ENCODE assay signal across 8 mouse cellular contexts in the genomic region with DNA sequence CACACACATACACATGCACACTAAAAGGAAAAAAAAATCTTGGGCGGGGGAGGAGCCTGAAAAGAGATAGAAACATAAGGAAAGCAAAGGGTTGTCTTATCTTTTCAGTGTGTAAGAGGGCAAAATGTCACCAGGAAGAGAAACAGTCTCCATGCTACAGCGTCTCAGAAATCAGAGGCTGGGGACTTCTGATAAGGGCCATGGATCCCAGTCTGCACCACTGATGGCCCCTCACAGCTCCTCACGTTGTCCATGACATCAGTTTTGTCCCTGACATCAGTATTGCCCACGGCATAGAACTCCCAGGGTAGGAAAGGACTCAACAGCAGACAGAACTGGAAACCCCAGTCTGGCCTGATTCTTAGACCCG.
A peak's percentile ranks its signal among the peaks of the same experiment; 100 is the strongest.
DNase-seq lines count a peak whose midpoint lies in the region; ATAC-seq and TF ChIP-seq lines count a peak whose summit lies in the region.

No protein-coding gene starts in this region.

- TF ChIP-seq CTCF in intestine, postnatal 0 days (IDR thresholded peaks at IDR 0.05; ENCODE audit: low read depth) = no peak

- peak overlapping the region; percentile 47 for H3K4me3 ChIP-seq in kidney, embryonic 15.5 days (replicated peaks)
- peak overlapping the region; percentile 36 for H3K4me3 ChIP-seq in embryonic facial prominence, embryonic 14.5 days (ENCODE audit: low read depth, low read length)
- H3K4me3 ChIP-seq in intestine, postnatal 0 days (ENCODE audit: low read depth, low read length) = peak overlapping the region; percentile 45; the same call in 1 of the 2 replicates
- peak overlapping the region; percentile 38 for H3K4me3 ChIP-seq in myocyte

- H3K27ac ChIP-seq in kidney, embryonic 15.5 days = peak overlapping the region; percentile 82
- H3K27ac ChIP-seq in embryonic facial prominence, embryonic 14.5 days (replicated peaks; ENCODE audit: low read depth, low read length) = peak overlapping the region; percentile 65; the same call in 1 of the 2 replicates
- H3K27ac ChIP-seq in intestine, postnatal 0 days (ENCODE audit: low read depth, low read length) = no peak overlapping the region; the same call in 1 of the 2 replicates

- no peaks in the 10 kb centered on the region for H3K79me2 ChIP-seq in myocyte (ENCODE audit: control insufficient read depth, insufficient read depth)

- H3K36me3 ChIP-seq in kidney, embryonic 15.5 days = no peaks in the 10 kb centered on the region
- no peaks in the 10 kb centered on the region for H3K36me3 ChIP-seq in embryonic facial prominence, embryonic 14.5 days (ENCODE audit: control insufficient read depth, insufficient read depth, low read length)
- no peaks in the 10 kb centered on the region for H3K36me3 ChIP-seq in intestine, postnatal 0 days (ENCODE audit: control insufficient read depth, insufficient read depth)
- H3K36me3 ChIP-seq in myocyte (ENCODE audit: control insufficient read depth, insufficient read depth) = no peaks in the 10 kb centered on the region

- TF ChIP-seq POLR2A in myocyte (IDR thresholded peaks at IDR 0.05; ENCODE audit: insufficient read length, low read depth) = no peak

- H3K9ac ChIP-seq in kidney, embryonic 15.5 days = no peak overlapping the region
- H3K9ac ChIP-seq in embryonic facial prominence, embryonic 14.5 days (ENCODE audit: low read depth, low read length) = no peak overlapping the region
- H3K9ac ChIP-seq in intestine, postnatal 0 days (ENCODE audit: low read depth, low read length) = no peak overlapping the region

- H3ac ChIP-seq in myocyte (ENCODE audit: control insufficient read depth, insufficient read length) = no peak overlapping the region

- peaks cover 25% of the 10 kb centered on the region for H3K27me3 ChIP-seq in kidney, embryonic 15.5 days
- no peaks in the 10 kb centered on the region for H3K27me3 ChIP-seq in embryonic facial prominence, embryonic 14.5 days (replicated peaks; ENCODE audit: control insufficient read depth, insufficient read depth, low read length)
- H3K27me3 ChIP-seq in intestine, postnatal 0 days (replicated peaks; ENCODE audit: control insufficient read depth, insufficient read depth, low read length) = peaks cover 13% of the 10 kb centered on the region
- H3K27me3 ChIP-seq in myocyte (ENCODE audit: control insufficient read depth, insufficient read depth, insufficient read length) = no peaks in the 10 kb centered on the region

- WGBS in kidney, embryonic 15.5 days = 17% methylated on average over 5 of the region's 5 CpGs
- WGBS in embryonic facial prominence, embryonic 14.5 days = 29% methylated on average over 5 of the region's 5 CpGs
- 25% methylated on average over 5 of the region's 5 CpGs for WGBS in intestine, postnatal 0 days

- no peak for ATAC-seq in kidney, embryonic 15.5 days (replicated peaks; ENCODE audit: low FRiP score)
- no peak for ATAC-seq in embryonic facial prominence, embryonic 14.5 days (ENCODE audit: low read depth)
- ATAC-seq in intestine, postnatal 0 days = no peak
- no peak for ATAC-seq in activated CD4-positive, CD25-positive, alpha-beta regulatory T cell, adult 4 months

- DNase-seq in kidney, postnatal 25 days = no peak
- DNase-seq in embryonic facial prominence, embryonic 14.5 days (ENCODE audit: low spot score) = no peak
- no peak for DNase-seq in thymus, postnatal 4 days
- DNase-seq in cerebellum, adult 11 months = no peak

- H3K4me2 ChIP-seq in kidney, embryonic 15.5 days = peak overlapping the region; percentile 75
- peak overlapping the region; percentile 61 for H3K4me2 ChIP-seq in embryonic facial prominence, embryonic 14.5 days (ENCODE audit: low read depth, low read length)
- peak overlapping the region; percentile 77 for H3K4me2 ChIP-seq in intestine, postnatal 0 days (replicated peaks; ENCODE audit: low read depth)
- peak overlapping the region; percentile 82 for H3K4me2 ChIP-seq in myocyte (ENCODE audit: low read depth)

- H3K9me3 ChIP-seq in kidney, embryonic 15.5 days (replicated peaks) = no peaks in the 10 kb centered on the region
- H3K9me3 ChIP-seq in embryonic facial prominence, embryonic 14.5 days (ENCODE audit: control insufficient read depth, low read length) = no peaks in the 10 kb centered on the region
- H3K9me3 ChIP-seq in intestine, postnatal 0 days (ENCODE audit: control insufficient read depth) = no peaks in the 10 kb centered on the region

- H3K4me1 ChIP-seq in kidney, embryonic 15.5 days = peaks cover 61% of the 10 kb centered on the region
- H3K4me1 ChIP-seq in embryonic facial prominence, embryonic 14.5 days (ENCODE audit: control insufficient read depth, insufficient read depth, low read length) = peaks cover 30% of the 10 kb centered on the region
- 0 out of 2 replicates have a peak, but pooled peaks cover 11% of the 10 kb centered on the region for H3K4me1 ChIP-seq in intestine, postnatal 0 days (replicated peaks; ENCODE audit: control insufficient read depth, insufficient read depth, low read length)

TF ChIP-seq in myocyte, 11 proteins besides CTCF, POLR2A, EP300 and RAD21:
- no peak for TF ChIP-seq TCF3 (IDR thresholded peaks at IDR 0.05; ENCODE audit: insufficient read length, low read depth)
- no peak for TF ChIP-seq CEBPB (IDR thresholded peaks at IDR 0.05; ENCODE audit: insufficient read depth, poor library complexity, severe bottlenecking)
- TF ChIP-seq POLR2AphosphoS2 (IDR thresholded peaks at IDR 0.05; ENCODE audit: insufficient read length, low read depth) = no peak
- no peak for TF ChIP-seq E2F4 (IDR thresholded peaks at IDR 0.05; ENCODE audit: insufficient read depth)
- no peak for TF ChIP-seq REST (IDR thresholded peaks at IDR 0.05; ENCODE audit: insufficient read depth, insufficient read length)
- TF ChIP-seq SRF (IDR thresholded peaks at IDR 0.05; ENCODE audit: control insufficient read depth, insufficient read length, low read depth) = no peak
- no peak for TF ChIP-seq TCF12 (IDR thresholded peaks at IDR 0.05; ENCODE audit: insufficient read depth, poor library complexity, severe bottlenecking)
- TF ChIP-seq USF1 (IDR thresholded peaks at IDR 0.05; ENCODE audit: low read depth) = no peak
- TF ChIP-seq MAX (IDR thresholded peaks at IDR 0.05; ENCODE audit: low read depth) = no peak
- no peak for TF ChIP-seq MYOG (IDR thresholded peaks at IDR 0.05; ENCODE audit: control insufficient read depth in 1 of 3, insufficient read depth in 1 of 3, insufficient read length in 2 of 3, low read depth in 2 of 3)
- no peak for TF ChIP-seq MYOD1 (IDR thresholded peaks at IDR 0.05; ENCODE audit: control insufficient read depth in 1 of 3, insufficient read length in 2 of 3, low read depth in 2 of 3)
